47 mouse cellular contexts compared by ENCODE assay signal in the genomic region with DNA sequence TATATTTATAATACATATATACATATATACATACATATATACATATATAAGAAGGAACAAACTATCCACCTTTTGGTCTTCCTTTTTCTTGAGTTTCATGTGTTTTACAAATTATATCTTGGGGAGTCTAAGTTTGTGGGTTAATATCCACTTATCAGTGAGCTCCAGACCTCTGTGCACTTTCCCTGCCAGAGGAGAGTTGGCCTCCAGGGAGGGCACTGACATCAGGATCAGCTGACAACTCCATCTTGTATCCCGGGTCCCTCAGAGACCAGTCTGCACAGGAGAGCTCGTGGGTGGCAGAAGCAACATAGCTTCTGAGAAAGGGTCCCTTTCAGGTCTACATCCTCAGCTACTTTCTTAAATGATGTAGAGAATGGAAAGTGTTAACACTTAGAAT. TPM values are rescaled to one million over a fixed set of nuclear protein-coding genes. Genes with fewer than 3 reads are reported as not detected.
"Had no signal": no experiment of that assay in that cellular context is flagged by ENCODE, and none has a peak within 500 bp of the region (broad histone marks: within the 10 kb centered on the region; RNA-seq: fewer than 3 reads in every experiment).

No protein-coding gene starts in this region.

- H3K36me3 ChIP-seq: limb, embryonic 10.5 days; limb, embryonic 12.5 days; limb, embryonic 13.5 days; limb, embryonic 15.5 days; liver, embryonic 12.5 days; liver, embryonic 13.5 days; liver, embryonic 15.5 days; lung, embryonic 15.5 days; midbrain, embryonic 10.5 days; midbrain, embryonic 12.5 days; midbrain, embryonic 13.5 days; midbrain, embryonic 15.5 days had no signal

- H3K4me1 ChIP-seq: limb, embryonic 10.5 days; limb, embryonic 12.5 days; limb, embryonic 13.5 days; limb, embryonic 15.5 days; liver, embryonic 12.5 days; liver, embryonic 13.5 days; liver, embryonic 15.5 days; lung, embryonic 15.5 days; megakaryocyte, embryonic 14.5 days; midbrain, embryonic 10.5 days; midbrain, embryonic 12.5 days; midbrain, embryonic 13.5 days; midbrain, embryonic 15.5 days had no signal

- H3K9me3 ChIP-seq: limb, embryonic 10.5 days; limb, embryonic 12.5 days; limb, embryonic 13.5 days; limb, embryonic 15.5 days; liver, embryonic 12.5 days; liver, embryonic 13.5 days; liver, embryonic 15.5 days; lung, embryonic 15.5 days; megakaryocyte, embryonic 14.5 days; midbrain, embryonic 10.5 days; midbrain, embryonic 12.5 days; midbrain, embryonic 13.5 days; midbrain, embryonic 15.5 days had no signal

- H3K9ac ChIP-seq: limb, embryonic 12.5 days; limb, embryonic 13.5 days; limb, embryonic 15.5 days; liver, embryonic 12.5 days; liver, embryonic 13.5 days; liver, embryonic 14.5 days; liver, embryonic 15.5 days; liver, postnatal 0 days; lung, embryonic 14.5 days; lung, embryonic 15.5 days; midbrain, embryonic 12.5 days; midbrain, embryonic 13.5 days; midbrain, embryonic 15.5 days had no signal

- DNase-seq: left cerebral cortex, postnatal 4 days; liver; liver, embryonic 13.5 days; liver, postnatal 0 days; lung, adult 18-20 months; lung, adult 2 months; lung, embryonic 14.5 days; lung, postnatal 10 days; lung, postnatal 14 days; lung, postnatal 36 days; lung, postnatal 4 days; midbrain, embryonic 14.5 days had no signal

- H3K4me3 ChIP-seq: limb, embryonic 10.5 days; limb, embryonic 12.5 days; limb, embryonic 13.5 days; limb, embryonic 15.5 days; liver, embryonic 12.5 days; liver, embryonic 13.5 days; liver, embryonic 15.5 days; lung, embryonic 15.5 days; megakaryocyte, embryonic 14.5 days; midbrain, embryonic 10.5 days; midbrain, embryonic 12.5 days; midbrain, embryonic 13.5 days; midbrain, embryonic 15.5 days; myocyte had no signal

- H3K27ac ChIP-seq: limb, embryonic 10.5 days; limb, embryonic 12.5 days; limb, embryonic 13.5 days; limb, embryonic 15.5 days; liver, embryonic 12.5 days; liver, embryonic 13.5 days; liver, embryonic 14.5 days; liver, embryonic 15.5 days; lung, embryonic 15.5 days; macrophage; midbrain, embryonic 10.5 days; midbrain, embryonic 12.5 days; midbrain, embryonic 13.5 days; midbrain, embryonic 15.5 days had no signal

- H3K27me3 ChIP-seq: limb, embryonic 12.5 days; limb, embryonic 13.5 days; limb, embryonic 15.5 days; liver, embryonic 12.5 days; liver, embryonic 13.5 days; liver, embryonic 15.5 days; lung, embryonic 15.5 days; megakaryocyte, embryonic 14.5 days; midbrain, embryonic 12.5 days; midbrain, embryonic 13.5 days; midbrain, embryonic 15.5 days had no signal

RNA-seq across cellular contexts. Expression of a gene that starts 30.0 kb away (rescaled TPM):
- total RNA-seq: megakaryocyte progenitor cell, adult 5-6 weeks; megakaryocyte, adult 5-6 weeks; megakaryocyte-erythroid progenitor cell, adult 5-6 weeks; monocyte, adult 5-6 weeks had no signal
- polyA plus RNA-seq: macrophage, myocyte had no signal

RNA-seq across cellular contexts. Expression of a gene that starts 52.8 kb away (rescaled TPM):
- total RNA-seq: left cerebral cortex, adult 8-10 months; left cerebral cortex, postnatal 10 days; left cerebral cortex, postnatal 14 days; left cerebral cortex, postnatal 25 days; left cerebral cortex, postnatal 36 days; left cerebral cortex, postnatal 4 days; liver, adult 2 months; megakaryocyte progenitor cell, adult 5-6 weeks; megakaryocyte, adult 5-6 weeks; megakaryocyte-erythroid progenitor cell, adult 5-6 weeks; midbrain, postnatal 0 days; monocyte, adult 5-6 weeks had no signal
- polyA plus RNA-seq: limb, embryonic 10.5 days; limb, embryonic 11.5 days; limb, embryonic 12.5 days; limb, embryonic 13.5 days; limb, embryonic 14.5 days; limb, embryonic 15.5 days; liver, adult 2 months; liver, embryonic 11.5 days; liver, embryonic 12.5 days; liver, embryonic 13.5 days; liver, embryonic 14.5 days; liver, embryonic 15.5 days; liver, embryonic 16.5 days; liver, postnatal 0 days; lung, adult 2 months; lung, embryonic 14.5 days; lung, embryonic 15.5 days; lung, embryonic 16.5 days; lung, postnatal 0 days; macrophage; midbrain, embryonic 10.5 days; midbrain, embryonic 11.5 days; midbrain, embryonic 12.5 days; midbrain, embryonic 13.5 days; midbrain, embryonic 14.5 days; midbrain, embryonic 15.5 days; midbrain, embryonic 16.5 days; midbrain, postnatal 0 days; myocyte; neural tube, embryonic 11.5 days had no signal
